Comparison of ENCODE assay signal across 23 mouse cellular contexts in the genomic region with DNA sequence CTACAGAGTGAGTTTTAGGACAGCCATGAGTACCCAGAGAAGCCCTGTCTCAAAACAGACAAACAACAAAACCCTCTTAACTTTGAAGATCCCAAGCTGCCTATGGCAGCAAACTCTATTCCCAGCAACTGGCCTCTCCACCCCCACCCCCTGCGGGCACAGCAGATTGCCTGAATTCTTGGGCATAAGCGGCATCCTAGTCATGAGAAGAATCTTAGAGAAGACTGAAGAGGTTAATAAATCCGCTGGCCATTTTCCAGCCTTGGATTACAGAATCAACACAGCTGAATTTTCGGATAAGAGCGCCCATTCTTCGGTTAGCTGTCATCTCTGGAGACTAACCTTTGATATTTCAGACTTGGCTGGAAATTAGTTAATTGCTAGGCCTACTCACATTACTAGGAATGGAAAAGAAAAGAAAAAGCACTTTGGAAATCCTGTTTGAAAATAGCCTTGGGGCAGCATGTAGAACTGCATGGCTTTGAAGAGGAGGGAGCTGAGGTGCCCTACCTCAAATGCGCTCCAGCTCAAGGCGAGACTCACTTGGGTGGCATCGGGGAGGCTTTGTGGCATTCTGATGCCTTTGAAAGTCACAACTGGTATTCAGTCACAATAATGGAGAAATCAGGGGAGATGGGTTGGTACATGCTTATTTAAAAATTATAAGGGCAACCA. TPM values are rescaled to one million over a fixed set of nuclear protein-coding genes. Genes with fewer than 3 reads are reported as not detected.
DNase-seq lines count a peak whose midpoint lies in the region; ATAC-seq and TF ChIP-seq lines count a peak whose summit lies in the region.
"Had no signal": no experiment of that assay in that cellular context is flagged by ENCODE, and none has a peak within 500 bp of the region (broad histone marks: within the 10 kb centered on the region; RNA-seq: fewer than 3 reads in every experiment).

No protein-coding gene starts in this region.

- intact Hi-C loops in gastrocnemius, adult 2 months (cut with DNase I), result no loop called here
- intact Hi-C loops in heart, postnatal 14 days (cut with DNase I), result no loop called here

- H3K9ac ChIP-seq in kidney, embryonic 16.5 days (replicated peaks; ENCODE audit: low read length), result no peak overlapping the region
- H3K9ac ChIP-seq in embryonic facial prominence, embryonic 15.5 days, result no peak overlapping the region
- H3K9ac ChIP-seq: hindbrain, embryonic 14.5 days; intestine, embryonic 15.5 days; limb, embryonic 12.5 days; liver, embryonic 15.5 days had no signal

- no peak overlapping the region for H3K4me2 ChIP-seq in kidney, embryonic 16.5 days (replicated peaks; ENCODE audit: low read depth, low read length)
- H3K4me2 ChIP-seq in embryonic facial prominence, embryonic 15.5 days (replicated peaks), result no peak overlapping the region
- H3K4me2 ChIP-seq: hindbrain, embryonic 14.5 days; intestine, embryonic 15.5 days; limb, embryonic 12.5 days; liver, embryonic 15.5 days; midbrain, embryonic 11.5 days had no signal

- H3K36me3 ChIP-seq in kidney, embryonic 16.5 days (ENCODE audit: insufficient read depth, low read length), result no peaks in the 10 kb centered on the region
- H3K36me3 ChIP-seq in embryonic facial prominence, embryonic 15.5 days, result no peaks in the 10 kb centered on the region
- H3K36me3 ChIP-seq: intestine, embryonic 15.5 days; limb, embryonic 12.5 days; liver, embryonic 15.5 days had no signal

- no peak overlapping the region for H3K27ac ChIP-seq in kidney, embryonic 16.5 days (ENCODE audit: low read length)
- H3K27ac ChIP-seq in embryonic facial prominence, embryonic 15.5 days (replicated peaks), result 0 out of 2 replicates have a peak overlapping the region, but pooled peaks have one; percentile 11
- H3K27ac ChIP-seq in gastrocnemius, adult 2 months, result no peak overlapping the region
- H3K27ac ChIP-seq: hindbrain, embryonic 14.5 days; intestine, embryonic 15.5 days; kidney, postnatal 0 days; layer of hippocampus, adult 2 months; limb, embryonic 12.5 days; liver, embryonic 15.5 days; macrophage had no signal

- no peaks in the 10 kb centered on the region for H3K27me3 ChIP-seq in kidney, embryonic 16.5 days (ENCODE audit: insufficient read depth, low read length)
- H3K27me3 ChIP-seq in embryonic facial prominence, embryonic 15.5 days, result no peaks in the 10 kb centered on the region
- H3K27me3 ChIP-seq: intestine, embryonic 15.5 days; limb, embryonic 12.5 days had no signal

- H3K9me3 ChIP-seq in kidney, embryonic 16.5 days (ENCODE audit: low read length), result no peaks in the 10 kb centered on the region
- no peaks in the 10 kb centered on the region for H3K9me3 ChIP-seq in embryonic facial prominence, embryonic 15.5 days (replicated peaks)
- H3K9me3 ChIP-seq: intestine, embryonic 15.5 days; limb, embryonic 12.5 days; liver, embryonic 15.5 days had no signal

- no peak for TF ChIP-seq CTCF in gastrocnemius, adult 2 months (IDR thresholded peaks at IDR 0.05)

- no peaks in the 10 kb centered on the region for H3K4me1 ChIP-seq in kidney, embryonic 16.5 days (ENCODE audit: insufficient read depth, low read length)
- H3K4me1 ChIP-seq in embryonic facial prominence, embryonic 15.5 days, result peaks cover 11% of the 10 kb centered on the region; the same call in 1 of the 2 replicates
- H3K4me1 ChIP-seq: intestine, embryonic 15.5 days; limb, embryonic 12.5 days; liver, embryonic 15.5 days had no signal

- peak; percentile 31 for DNase-seq in kidney, adult 9 months
- peak; percentile 95 for DNase-seq in Muller cell, postnatal 12 days (ENCODE audit: inconsistent ontology term)
- peak; percentile 39 for DNase-seq in NIH3T3 (ENCODE audit: low read depth)
- no peak for DNase-seq in gastrocnemius, adult 2 months
- no peak for DNase-seq in heart, postnatal 14 days
- DNase-seq: adrenal gland, adult 2 months; cerebellum, adult 11-12 months; gastrocnemius, postnatal 25 days; heart, postnatal 10 days; thymus, adult 2 months had no signal

- H3K4me3 ChIP-seq in kidney, embryonic 16.5 days (ENCODE audit: low read length), result no peak overlapping the region
- H3K4me3 ChIP-seq in embryonic facial prominence, embryonic 15.5 days (replicated peaks), result no peak overlapping the region
- H3K4me3 ChIP-seq in gastrocnemius, adult 2 months, result no peak overlapping the region
- H3K4me3 ChIP-seq: intestine, embryonic 15.5 days; layer of hippocampus, adult 2 months; limb, embryonic 12.5 days; liver, embryonic 15.5 days had no signal

- ATAC-seq in kidney, embryonic 16.5 days (ENCODE audit: low FRiP score, low TSS enrichment), result no peak
- ATAC-seq in embryonic facial prominence, embryonic 15.5 days (ENCODE audit: insufficient number of reproducible peaks, low FRiP score, low TSS enrichment, low read depth), result peak; percentile 29; the same call in 1 of the 2 replicates
- ATAC-seq: intestine, embryonic 15.5 days had no signal

- WGBS in kidney, embryonic 16.5 days, result 79% methylated on average over 9 of the region's 9 CpGs
- WGBS in embryonic facial prominence, embryonic 15.5 days, result 32% methylated on average over 9 of the region's 9 CpGs

RNA-seq across cellular contexts. Expression of a gene that starts 25.2 kb away (rescaled TPM):
- polyA plus RNA-seq in kidney, embryonic 16.5 days (2015; fragmentation: Nextera tagmentation; extraction: Ambion mirVana), result 36.0 and 38.8 TPM in 2 replicates
- polyA plus RNA-seq in embryonic facial prominence, embryonic 15.5 days (2015; fragmentation: Nextera tagmentation; extraction: Ambion mirVana), result 36.1 and 42.1 TPM in 2 replicates
- total RNA-seq in gastrocnemius, adult 2 months (2021), result 10 to 100 TPM; 29.5 to 36.6 TPM
- total RNA-seq in heart, postnatal 14 days (2021), result 10 to 100 TPM; 36.5 to 37.5 TPM

RNA-seq across cellular contexts. Expression of a gene that starts 34.6 kb away (rescaled TPM):
- polyA plus RNA-seq in kidney, embryonic 16.5 days (2015; fragmentation: Nextera tagmentation; extraction: Ambion mirVana), result 0.75 and 1.0 TPM in 2 replicates
- polyA plus RNA-seq in embryonic facial prominence, embryonic 15.5 days (2015; fragmentation: Nextera tagmentation; extraction: Ambion mirVana), result not detected in 2 replicates
- total RNA-seq in gastrocnemius, adult 2 months (2021), result not detected
- total RNA-seq in heart, postnatal 14 days (2021), result not detected
- total RNA-seq: ES-E14; gastrocnemius, postnatal 25 days; heart, adult 8-10 months; heart, postnatal 10 days; layer of hippocampus, adult 2 months; neutrophil, adult 5-6 weeks had no signal
- polyA plus RNA-seq: limb, embryonic 12.5 days; macrophage; midbrain, embryonic 11.5 days had no signal

Comparison
In these comparisons a context has a peak if more than half of its experiments do, and no peak if none do; other contexts are left out.
1. DNase-seq: peak in kidney, adult 9 months (single experiment), Muller cell, postnatal 12 days (single experiment) and NIH3T3 (single experiment); none in gastrocnemius, adult 2 months (single experiment) and heart, postnatal 14 days (0 of 2).